Mouse (Mus musculus) gastrocnemius, adult 2 months (tissue): Measurements from ENCODE around the gene Frmd4a. TPM values are rescaled to one million over a fixed set of nuclear protein-coding genes. Genes with fewer than 3 reads are reported as not detected.

Experiments used
- DNase-seq: peaks from one replicate; pipeline ENCODE4 v3.0.0; 2022
- H3K27ac ChIP-seq: fragments of 200-600 bp; 2 replicates; pipeline ENCODE4 v1.8.1; 2022; ENCODE audit warnings: mild to moderate bottlenecking
- H3K4me3 ChIP-seq: fragments of 200-600 bp; 2 replicates; pipeline ENCODE4 v1.8.1; 2022; ENCODE audit warnings: mild to moderate bottlenecking, moderate library complexity
- CTCF ChIP-seq: fragments of 200-600 bp; IDR thresholded peaks from 2 replicates; pipeline ENCODE4 v1.8.1; 2022; ENCODE audit warnings: antibody characterized with exemption, mild to moderate bottlenecking, moderate library complexity
- intact Hi-C: fragments of 180-260 bp; cut with DNase I; formaldehyde crosslinking; loops from one replicate; pipeline ENCODE4 v1.15.1; 2025
- total RNA-seq, 2 experiments: library from RNA; stranded (reverse); gene quantifications; 2 replicates each; pipeline ENCODE4 v1.2.3; 2021

Frmd4a gene
- total RNA-seq, 2 experiments from 2014 or later = 2.4 to 4.2 TPM

DNA sequence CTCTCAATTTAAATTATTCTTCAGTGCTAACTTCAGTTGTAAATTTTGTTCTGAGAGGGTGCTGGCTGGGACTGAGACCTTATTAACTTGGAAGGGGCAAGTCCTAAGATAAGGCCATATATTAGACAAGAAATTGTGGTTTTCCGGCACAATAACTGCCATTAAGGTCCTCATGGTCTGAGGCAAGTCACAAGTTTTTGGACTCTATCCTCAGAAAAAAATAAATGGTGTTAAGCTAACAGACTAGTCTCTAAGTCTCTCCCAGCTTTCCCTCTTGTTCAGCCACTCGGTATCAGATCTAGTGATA lies 493.5 kb downstream of the Frmd4a start:
- intact Hi-C loops = no loop called here
- DNase-seq = no peak
- no peak overlapping the region for H3K27ac ChIP-seq
- no peak overlapping the region for H3K4me3 ChIP-seq
- no peak for TF ChIP-seq CTCF

GRCm38 (mm10) chr2:4512607-4513006 lies 495.1 kb downstream of the Frmd4a start:
- Histone ChIP-seq H3K27ac (no peak overlapping the region), H3K4me3 (no peak overlapping the region)
- intact Hi-C loops = no loop called here
- no peak for DNase-seq
- no peak for TF ChIP-seq CTCF

GRCm38 (mm10) chr2:4515910-4516309 lies 498.4 kb downstream of the Frmd4a start:
- Histone ChIP-seq H3K4me3 (no peak overlapping the region), H3K27ac (no peak overlapping the region)
- no peak for DNase-seq
- no peak for TF ChIP-seq CTCF
- intact Hi-C loops = no loop called here

GRCm38 (mm10) chr2:4516819-4517552 lies 499.5 kb downstream of the Frmd4a start:
- DNase-seq = peak; percentile 51
- intact Hi-C loops = no loop called here
- TF ChIP-seq CTCF = no peak
- Histone ChIP-seq H3K4me3 (peak overlapping the region; percentile 51), H3K27ac (peak overlapping the region; percentile 25)

GRCm38 (mm10) chr2:4517553-4518125 lies 500.1 kb downstream of the Frmd4a start:
- intact Hi-C loops = no loop called here
- no peak for TF ChIP-seq CTCF
- H3K27ac ChIP-seq = peak overlapping the region; percentile 25
- peak overlapping the region; percentile 51 for H3K4me3 ChIP-seq
- DNase-seq = peak; percentile 63

- Histone ChIP-seq H3K4me3 (no peak overlapping the region), H3K27ac (no peak overlapping the region)
- intact Hi-C loops = no loop called here
- no peak for TF ChIP-seq CTCF
- no peak for DNase-seq
Observed at GRCm38 (mm10) chr2:4518549-4518948, 501.0 kb downstream of the Frmd4a start.

DNA sequence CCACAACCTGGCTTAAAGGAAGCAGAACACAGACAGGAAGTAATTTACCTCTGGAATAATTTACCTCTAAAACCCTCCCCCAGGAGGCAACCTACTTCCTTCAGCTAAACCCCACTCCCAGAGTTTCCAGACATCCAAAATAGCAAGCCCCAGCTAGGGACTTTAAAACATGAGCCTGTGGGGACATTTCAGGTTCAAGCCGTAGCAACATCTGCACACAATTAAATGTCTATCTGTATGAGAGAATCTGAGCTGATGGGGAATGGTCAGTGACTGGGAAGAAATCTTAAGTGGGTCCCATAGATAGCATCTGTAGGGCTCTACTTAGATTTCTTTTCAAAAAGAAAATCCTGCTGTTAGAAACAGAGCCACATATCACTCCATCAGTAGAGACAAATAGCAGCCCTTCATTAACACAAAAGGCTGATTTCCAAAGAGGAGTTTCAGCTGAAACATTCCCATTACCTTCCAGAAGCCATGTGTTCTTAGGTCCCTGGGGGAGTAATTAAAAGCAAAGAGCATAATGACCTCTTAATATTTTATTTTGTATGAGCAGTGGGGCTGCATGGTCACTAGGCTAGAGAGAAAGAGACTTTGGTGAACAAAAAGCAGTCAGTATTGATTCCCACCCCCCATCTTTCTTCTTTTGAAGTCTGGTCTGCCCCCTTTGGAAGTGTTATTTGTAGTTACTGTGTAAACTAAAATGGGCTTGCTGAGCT lies 505.4 kb downstream of the Frmd4a start:
- DNase-seq = no peak
- TF ChIP-seq CTCF = no peak
- intact Hi-C loops = no loop called here
- Histone ChIP-seq H3K4me3 (no peak overlapping the region), H3K27ac (no peak overlapping the region)

- intact Hi-C loops = no loop called here
- no peak for DNase-seq
- no peak overlapping the region for H3K4me3 ChIP-seq
- no peak for TF ChIP-seq CTCF
- H3K27ac ChIP-seq = no peak overlapping the region
Observed at GRCm38 (mm10) chr2:4527094-4527493, 509.6 kb downstream of the Frmd4a start.

GRCm38 (mm10) chr2:4529254-4529729 lies 511.8 kb downstream of the Frmd4a start:
- DNase-seq = peak; percentile 37
- no peak overlapping the region for H3K4me3 ChIP-seq
- TF ChIP-seq CTCF = no peak
- intact Hi-C loops = no loop called here
- no peak overlapping the region for H3K27ac ChIP-seq

DNA sequence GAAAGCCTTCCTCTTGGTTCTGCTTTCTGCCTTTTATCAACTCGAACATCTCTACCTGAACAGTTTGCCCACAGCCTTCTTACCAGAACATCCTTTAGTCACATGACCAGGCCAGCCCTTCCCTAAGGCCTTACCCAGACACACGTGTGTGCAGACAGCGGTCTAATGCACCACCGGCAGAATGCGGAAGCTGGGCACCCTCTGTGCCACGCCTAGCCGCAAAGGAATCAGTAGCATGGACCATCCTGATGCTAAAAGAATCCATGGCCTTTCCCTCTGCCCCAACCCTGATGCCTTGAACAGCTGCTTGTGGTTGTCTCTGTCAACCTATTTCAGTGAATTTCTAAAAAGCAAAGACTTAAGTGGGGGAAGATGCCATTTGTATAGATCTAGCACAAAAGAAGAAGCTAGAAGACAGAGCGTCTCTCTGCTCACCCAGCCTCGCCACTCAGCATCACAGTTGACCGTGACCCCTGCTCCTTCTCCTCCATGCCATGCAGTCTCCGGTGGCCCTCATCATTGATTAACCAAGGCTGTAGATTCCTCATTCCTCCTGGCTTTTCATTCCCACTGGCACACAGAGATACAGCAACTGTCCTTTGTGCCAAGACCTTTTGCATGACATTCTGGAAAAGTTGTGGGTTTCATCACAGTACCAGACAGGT lies 514.1 kb downstream of the Frmd4a start:
- no peak for DNase-seq
- intact Hi-C loops = no loop called here
- no peak for TF ChIP-seq CTCF
- Histone ChIP-seq H3K4me3 (no peak overlapping the region), H3K27ac (no peak overlapping the region)

DNA sequence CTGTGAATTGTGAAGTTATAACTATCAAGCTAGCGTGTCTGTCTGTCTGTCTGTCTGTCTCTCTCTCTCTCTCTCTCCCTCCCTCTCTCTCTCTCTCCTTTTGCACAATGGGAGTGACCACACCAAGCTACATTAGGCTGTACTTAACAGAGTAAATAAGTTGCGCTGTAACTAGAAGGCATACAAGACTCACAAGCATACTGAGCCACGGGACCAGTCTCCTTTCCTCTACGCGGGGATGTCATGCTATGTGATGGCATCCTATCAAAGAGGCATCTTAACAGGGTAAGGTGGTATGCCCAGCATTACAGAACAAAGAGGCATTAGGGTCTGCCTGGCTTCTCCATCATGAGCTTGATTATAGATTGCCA lies 514.7 kb downstream of the Frmd4a start:
- no peak for DNase-seq
- Histone ChIP-seq H3K4me3 (no peak overlapping the region), H3K27ac (no peak overlapping the region)
- intact Hi-C loops = no loop called here
- no peak for TF ChIP-seq CTCF

GRCm38 (mm10) chr2:4532945-4533344 lies 515.4 kb downstream of the Frmd4a start:
- H3K27ac ChIP-seq = no peak overlapping the region
- no peak overlapping the region for H3K4me3 ChIP-seq
- no peak for DNase-seq
- intact Hi-C loops = no loop called here
- no peak for TF ChIP-seq CTCF

DNA sequence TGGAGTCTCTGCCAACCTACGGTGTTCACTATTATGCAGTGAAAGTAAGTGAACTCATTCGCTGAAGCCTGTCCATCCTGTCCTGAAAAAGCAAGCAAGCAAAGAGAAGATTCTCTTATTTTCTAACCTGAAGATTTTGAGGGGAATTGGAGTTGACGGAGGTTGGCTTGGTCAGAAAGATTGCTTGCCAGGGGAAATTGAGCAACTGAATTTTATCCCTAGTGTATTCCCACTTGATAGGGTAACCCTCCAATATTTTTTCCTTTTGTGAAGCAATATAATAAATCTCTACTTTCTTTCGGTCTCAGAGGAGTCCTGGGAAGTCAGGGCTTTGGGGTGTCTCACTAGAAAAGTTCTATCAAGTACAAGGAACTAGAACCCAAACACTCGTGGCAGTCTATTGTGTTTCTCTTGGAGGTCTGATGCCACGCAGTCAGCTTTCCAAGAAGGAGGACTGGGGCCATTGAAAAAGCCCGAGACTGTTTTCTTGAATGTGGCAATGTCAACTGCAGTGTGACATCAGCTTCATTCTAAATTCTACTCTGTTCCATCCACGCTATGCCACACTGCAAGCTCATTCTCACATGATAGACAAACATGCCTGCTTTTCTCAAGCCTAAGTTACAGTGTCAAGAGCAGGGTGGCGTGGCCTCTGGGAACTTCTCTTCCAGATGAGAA lies 517.8 kb downstream of the Frmd4a start:
- intact Hi-C loops = no loop called here

More for the DNA sequence above, 517.8 kb downstream of the Frmd4a start:
- no peak for TF ChIP-seq CTCF
- Histone ChIP-seq H3K4me3 (no peak overlapping the region), H3K27ac (no peak overlapping the region)
- no peak for DNase-seq
